Mouse (Mus musculus): ENCODE data around the gene Fen1.
A peak's percentile ranks its signal among the peaks of the same experiment; 100 is the strongest.

Fen1 gene

DNA sequence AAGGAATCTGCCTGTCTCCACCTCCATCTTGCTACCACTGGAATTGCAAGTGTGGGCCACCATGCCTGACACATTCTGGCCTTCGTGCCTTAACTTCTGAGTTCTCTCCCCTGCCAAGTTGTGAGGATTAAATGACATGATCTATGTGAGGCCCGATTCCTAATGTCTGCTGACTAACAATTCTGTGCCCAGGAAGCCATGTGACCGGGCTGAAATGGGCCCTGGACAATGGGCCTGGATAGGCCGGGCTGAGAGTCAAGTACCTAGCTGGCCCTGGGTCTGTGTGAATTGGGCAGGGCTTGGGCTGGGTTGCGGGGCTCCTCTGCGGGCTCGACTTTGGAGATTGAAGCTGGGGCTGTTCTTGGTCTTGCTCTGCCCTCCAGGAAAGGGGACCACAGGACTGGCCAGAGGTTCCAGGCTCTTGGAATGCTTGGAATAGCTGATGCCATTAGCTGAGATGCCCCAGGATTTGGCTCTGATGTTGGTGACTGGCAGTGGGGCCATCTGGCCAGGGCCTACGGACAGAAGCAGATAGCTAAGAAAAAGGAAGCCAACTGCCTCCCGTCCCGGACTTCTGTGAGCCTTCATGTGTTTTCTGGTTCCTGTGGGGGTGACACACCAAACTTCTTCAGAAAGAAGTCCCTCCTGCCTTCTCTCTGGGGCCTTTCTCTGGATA is 10.0 kb upstream of the Fen1 start:
- DNase-seq = no peak

DNA sequence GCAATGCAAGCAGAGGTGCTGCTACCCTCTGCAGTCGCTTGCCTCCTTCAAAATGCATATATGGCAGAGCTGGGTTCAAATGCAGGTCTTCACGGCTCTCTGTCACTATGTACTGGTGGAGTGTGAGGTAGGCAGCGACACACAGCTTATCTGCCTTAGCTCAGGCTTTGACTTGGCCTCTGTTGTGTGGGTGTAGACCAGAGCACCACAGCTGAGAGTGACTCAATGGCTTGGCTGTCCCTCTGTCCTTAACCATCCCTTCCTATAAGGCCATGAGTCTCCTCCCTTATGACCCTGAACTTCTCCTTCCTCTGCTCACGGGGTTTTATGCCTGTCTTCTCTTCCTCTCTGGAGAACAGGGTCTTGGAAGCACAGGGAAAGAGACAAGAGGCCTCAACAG is 6.9 kb upstream of the Fen1 start:
- no peak for DNase-seq

- no peak for DNase-seq
Observed at GRCm38 (mm10) chr19:10208851-10209250, 4.9 kb upstream of the Fen1 start.

DNA sequence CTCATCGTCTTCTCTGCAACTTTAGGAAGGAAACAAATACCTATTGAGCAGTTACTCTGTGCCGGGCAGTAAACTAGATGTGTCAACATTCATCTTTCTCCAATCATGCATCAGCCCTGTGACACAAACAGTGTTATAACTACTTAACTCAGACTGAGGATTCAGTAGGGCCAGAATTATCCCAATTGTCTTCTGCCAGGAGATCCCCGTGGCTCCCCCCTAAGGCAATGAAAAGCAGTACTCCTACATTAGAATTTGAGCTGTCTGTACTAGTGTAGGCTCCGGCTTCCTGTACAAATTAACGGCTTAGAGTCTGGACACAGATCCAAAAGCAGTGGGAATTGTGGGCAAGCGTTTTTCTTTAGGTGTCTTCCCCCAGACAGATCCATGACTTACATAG is 1.1 kb upstream of the Fen1 start:
- DNase-seq = no peak

DNA sequence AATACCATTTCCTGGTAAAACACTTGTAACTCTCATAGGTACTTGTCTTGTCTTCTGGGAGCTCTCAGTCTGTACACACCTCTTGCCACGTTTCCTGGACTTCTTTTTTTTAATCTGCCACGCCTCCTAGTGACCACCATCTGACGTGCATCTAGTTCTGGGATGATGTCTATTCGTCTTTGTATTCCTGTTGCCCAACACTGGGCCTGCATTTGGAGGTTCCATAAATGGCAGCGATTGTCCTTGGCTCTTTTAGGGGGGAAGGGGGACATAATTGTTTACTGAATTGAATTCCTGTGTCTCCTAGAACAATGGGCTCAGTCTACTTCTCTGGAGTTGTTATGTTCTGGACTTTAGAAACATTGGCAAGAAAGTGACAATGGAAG is 640 bp upstream of the Fen1 start:
- DNase-seq = peak; percentile 52

DNA sequence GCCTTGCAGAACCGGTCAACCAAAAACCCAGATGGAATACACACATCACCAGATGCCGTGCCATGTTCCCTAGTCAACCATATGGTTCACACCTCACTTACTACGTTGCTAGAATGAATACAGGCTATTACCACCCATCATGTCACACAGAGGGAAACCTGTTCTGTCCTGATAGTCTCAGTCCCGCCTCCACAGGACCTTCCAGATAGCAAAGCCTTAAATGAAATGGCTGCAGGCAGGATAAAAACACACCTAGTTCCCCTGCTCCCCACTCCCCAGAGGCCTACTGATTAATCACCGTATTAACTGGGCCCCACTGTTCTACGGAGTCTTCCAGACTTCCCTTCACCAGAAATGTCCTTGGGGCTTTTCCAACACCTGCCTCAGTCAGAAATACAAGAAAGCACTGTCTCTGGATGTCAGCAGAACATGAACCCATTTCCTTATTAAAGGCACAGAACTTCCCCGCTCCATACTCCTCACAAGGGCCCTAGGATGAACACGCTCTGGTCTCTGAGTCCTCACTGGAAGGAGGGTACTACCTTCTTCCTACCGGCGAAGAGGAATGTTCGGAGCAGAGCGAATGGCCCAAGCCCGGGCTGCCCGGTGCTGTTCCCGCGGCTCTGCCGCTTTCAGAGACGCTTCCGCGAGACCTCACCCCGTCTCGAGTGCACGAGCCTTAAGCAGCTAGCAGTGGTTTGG is 672 bp downstream of the Fen1 start:
- DNase-seq = no peak

GRCm38 (mm10) chr19:10198723-10199122 is 5.2 kb downstream of the Fen1 start:
- peak; percentile 61 for DNase-seq

DNA sequence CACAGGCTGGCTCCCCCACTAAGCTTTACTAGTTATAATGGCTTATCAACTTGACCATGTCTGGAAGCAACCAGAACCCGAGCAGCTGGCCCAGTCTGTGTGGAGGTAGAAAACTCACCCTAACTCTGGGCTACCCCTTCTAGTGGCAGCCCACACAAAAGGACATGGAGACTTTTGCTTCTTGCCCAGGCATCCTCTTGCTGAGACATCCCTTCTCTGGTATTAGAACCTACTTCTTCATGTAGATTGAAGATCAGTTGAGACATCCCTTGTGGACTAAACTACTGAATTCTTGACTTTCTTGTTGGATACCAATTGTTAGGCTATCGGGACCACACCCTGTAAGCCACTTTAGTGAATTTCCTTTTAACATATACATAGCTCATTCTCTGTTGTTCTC is 5.7 kb downstream of the Fen1 start:
- no peak for DNase-seq

GRCm38 (mm10) chr19:10197130-10197529 is 6.8 kb downstream of the Fen1 start:
- DNase-seq = no peak

DNA sequence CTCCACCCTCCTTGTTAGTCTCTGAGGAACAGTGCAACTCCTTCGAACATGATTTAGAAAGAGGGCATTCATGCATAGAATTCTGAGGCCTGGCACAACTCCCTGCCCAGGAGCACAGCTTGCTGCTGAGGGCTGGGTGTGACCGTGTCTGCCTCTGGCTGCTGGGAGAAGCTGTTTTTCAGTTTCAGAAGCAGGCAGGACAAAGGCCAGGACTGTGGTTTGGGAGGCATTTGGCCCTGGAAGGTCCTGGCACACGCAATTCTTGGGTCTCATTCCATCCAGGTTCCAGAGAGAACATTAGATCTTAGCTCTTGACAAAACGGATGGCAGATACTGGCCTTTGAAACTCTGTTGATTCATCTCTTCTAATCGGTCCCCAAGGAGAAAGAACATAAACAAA is 8.7 kb downstream of the Fen1 start:
- peak; percentile 79 for DNase-seq

DNA sequence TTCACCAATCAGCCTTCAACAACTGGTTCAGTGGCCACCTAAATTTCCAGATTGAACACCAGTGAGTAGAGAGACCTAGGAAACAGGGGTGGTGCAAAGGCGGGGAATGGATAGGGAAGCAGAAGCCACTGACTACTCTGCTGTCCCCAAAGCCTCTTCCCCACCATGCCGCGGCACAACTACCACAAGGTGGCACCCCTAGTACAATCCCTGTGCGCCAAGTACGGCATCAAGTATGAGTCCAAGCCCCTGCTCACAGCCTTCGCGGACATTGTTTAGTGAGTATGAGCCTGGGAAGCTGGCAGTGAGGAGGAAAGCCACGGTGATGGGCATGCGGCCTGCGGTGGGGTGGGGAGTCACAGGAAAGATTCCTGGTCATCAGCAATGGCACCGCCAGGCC is 9.6 kb downstream of the Fen1 start:
- no peak for DNase-seq

DNA sequence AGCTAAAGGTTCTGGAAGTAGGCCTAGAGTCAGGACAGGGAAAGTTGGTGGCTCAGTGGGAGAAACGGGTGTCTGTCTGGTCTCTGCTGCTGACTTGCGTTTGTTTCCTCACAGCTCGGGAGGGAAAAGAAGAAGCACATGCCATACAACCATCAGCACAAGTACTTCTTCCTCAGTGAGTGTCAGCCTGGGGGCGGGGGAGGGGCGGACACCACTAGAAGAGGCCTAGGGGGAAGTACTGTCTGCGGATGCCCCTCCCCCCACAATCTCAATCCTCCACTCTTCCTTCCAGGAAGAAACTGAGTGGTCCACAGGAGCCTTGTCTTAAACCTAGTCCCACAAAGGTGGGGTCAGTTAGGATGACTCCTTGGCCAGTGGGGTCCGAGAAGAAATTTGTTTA is 12.6 kb downstream of the Fen1 start:
- no peak for DNase-seq

DNA sequence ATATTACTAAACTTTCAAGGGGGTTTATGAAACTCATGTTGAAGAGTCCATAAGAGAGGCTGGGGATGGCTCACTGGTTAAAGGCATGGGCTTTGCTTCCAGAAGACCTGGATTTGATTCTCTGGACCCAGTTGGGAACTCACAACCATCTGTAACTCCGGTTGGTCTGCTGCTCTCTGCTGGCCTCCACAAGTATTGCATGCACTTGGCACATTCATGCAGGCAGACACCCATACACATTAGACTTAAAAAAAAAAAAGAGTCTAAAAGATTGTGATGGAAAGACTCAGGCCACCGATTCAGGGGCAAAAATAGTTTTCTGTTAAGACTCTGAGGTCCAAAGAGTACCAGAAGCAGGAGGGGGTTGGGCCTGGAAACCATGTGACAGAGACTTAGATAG is 13.2 kb downstream of the Fen1 start:
- DNase-seq = peak; percentile 76

- DNase-seq = no peak
Observed at GRCm38 (mm10) chr19:10189940-10190339, 14.0 kb downstream of the Fen1 start.

- peak; percentile 35 for DNase-seq
Observed at GRCm38 (mm10) chr19:10189022-10189421, 14.9 kb downstream of the Fen1 start.

- DNase-seq = peak; percentile 95
Observed at GRCm38 (mm10) chr19:10188281-10188811, 15.6 kb downstream of the Fen1 start.

DNA sequence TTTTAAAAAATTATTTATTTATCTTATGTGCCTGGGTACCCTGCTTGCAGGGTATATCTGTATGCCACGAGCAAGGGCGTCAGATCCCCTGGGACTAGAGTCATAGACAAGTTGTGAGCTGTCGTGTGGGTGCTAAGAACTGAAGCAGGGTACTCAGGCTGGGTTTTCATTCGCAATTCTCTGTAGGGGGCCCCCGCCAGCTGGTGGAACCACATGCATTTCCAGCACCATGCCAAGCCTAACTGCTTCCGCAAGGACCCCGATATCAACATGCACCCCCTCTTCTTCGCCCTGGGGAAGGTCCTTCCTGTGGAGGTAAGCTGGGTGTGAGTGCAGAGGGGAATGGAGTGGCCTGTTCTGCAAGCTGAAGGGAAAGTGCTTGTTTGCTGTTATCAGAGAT is 17.4 kb downstream of the Fen1 start:
- DNase-seq = no peak

DNA sequence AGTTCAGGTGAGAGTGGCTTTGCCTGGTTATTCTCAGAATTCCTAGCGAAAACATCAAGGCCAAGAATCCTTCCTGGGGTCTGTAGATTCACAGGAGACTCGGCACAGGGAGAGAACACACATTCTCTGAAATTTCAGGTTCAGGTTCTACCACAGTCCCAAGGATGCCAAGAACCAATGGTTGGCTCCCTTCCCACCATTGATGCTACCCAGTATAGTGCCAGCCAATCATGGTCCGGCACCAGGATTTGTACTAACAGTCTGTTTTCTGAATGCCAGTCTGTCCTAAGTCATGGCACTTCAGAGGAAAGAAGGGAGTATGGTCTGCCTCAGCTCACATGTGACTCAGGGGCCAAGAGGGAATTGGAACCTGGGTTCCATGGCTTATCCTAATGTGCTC is 18.1 kb downstream of the Fen1 start:
- no peak for DNase-seq

DNA sequence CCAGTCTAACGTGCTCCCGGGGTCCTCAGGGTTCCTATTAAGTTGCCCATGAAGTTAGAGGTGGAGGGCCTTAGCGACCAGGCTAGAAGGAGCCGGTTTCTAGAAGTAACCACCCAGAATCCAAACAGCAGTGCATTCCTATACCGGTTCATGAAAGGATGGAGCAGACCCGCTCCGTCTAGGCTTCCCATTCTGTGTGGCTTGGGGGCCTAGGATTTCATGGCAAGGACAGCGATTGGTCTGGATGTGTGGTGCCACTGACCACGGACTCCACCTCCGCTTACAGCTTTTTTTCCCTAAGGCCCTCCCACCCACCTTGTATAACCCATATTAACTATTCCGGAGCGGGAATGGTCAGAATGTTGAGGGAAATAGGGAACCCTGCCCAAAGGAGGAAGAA is 19.9 kb downstream of the Fen1 start:
- peak; percentile 61 for DNase-seq

GRCm38 (mm10) chr19:10183299-10183983 is 20.5 kb downstream of the Fen1 start:
- peak; percentile 77 for DNase-seq

GRCm38 (mm10) chr19:10182670-10183298 is 21.2 kb downstream of the Fen1 start, which contains the start of gene Fads1:
Fads1 (plus strand) TSS chr19:10182888.
- peak; percentile 92 for DNase-seq

- DNase-seq = no peak
Observed at GRCm38 (mm10) chr19:10182142-10182541, 21.8 kb downstream of the Fen1 start.

GRCm38 (mm10) chr19:10181225-10181624 is 22.7 kb downstream of the Fen1 start:
- DNase-seq = no peak

Data from kidney, adult 11 months (tissue).